Mouse (Mus musculus): Measurements from ENCODE around the gene Ankrd55.
"Not testable (repeated sequence)": the region's sequence is repeated elsewhere in the genome, so short reads cannot be mapped to it uniquely, and the experiment has no call there.

The Ankrd55 gene

DNA sequence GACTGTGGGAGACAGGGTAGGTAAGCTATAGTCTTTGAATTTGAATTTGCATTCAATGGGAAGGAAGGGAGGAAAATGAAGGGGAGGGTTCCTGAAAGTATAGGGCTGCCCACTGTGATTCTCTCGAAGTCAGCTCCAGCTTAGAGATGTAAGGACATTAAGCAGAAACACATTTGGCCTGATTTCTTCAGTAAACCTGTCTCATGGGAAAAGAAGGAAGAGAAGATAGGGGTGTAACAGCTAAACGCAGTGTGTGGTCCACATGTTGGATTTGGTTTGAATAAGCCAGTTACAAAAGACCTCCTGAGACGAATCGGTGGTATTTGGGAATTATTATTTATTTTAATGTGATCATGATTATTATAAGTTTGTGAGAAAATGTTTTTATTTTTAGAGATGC, 120.5 kb downstream of the Ankrd55 start:
- no peak for DNase-seq (ENCODE audit: inconsistent age in 2 of 2, low spot score in 1 of 2)

DNA sequence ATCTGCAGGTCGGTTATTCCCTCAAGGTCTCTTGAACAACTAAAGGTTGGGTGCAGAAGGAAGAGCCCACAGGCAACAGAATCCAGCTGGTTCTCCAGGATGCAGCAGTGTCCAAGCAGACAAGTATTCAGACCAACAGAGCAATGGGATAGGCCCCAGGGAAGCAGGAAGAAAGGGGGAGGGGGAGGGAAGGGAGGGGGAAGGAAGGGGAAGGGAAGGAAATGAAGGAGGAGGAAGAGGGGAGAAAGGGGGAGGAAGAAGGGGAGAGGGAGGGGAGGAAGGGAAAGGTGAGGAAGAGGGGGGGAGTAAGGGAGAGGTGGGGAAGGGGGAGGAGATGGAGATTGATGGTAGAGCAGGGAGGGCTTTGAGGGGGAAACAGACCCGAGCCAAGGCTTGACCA, 121.1 kb downstream of the Ankrd55 start:
- no peak for DNase-seq (ENCODE audit: inconsistent age in 2 of 2, low spot score in 1 of 2)

DNA sequence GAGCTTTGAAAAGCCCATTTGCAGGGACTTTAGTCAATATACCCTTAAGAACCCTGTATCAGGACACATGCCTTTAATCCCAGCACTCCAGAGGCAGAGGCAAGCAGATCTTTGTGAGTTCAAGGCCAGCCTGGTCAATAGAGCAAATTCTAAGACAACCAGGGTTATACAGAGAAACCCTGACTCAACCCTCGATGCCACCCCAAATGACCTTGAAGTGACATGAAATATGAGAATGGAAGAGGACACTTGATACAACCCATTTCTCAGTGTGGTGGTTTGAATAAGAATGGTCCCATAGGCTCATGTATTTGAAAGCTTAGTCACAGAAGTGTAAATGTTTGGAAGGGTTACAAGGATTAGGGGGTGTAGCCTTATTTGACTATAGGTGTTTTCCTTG, 121.6 kb downstream of the Ankrd55 start:
- no peak for DNase-seq (ENCODE audit: inconsistent age in 2 of 2, low spot score in 1 of 2)

DNA sequence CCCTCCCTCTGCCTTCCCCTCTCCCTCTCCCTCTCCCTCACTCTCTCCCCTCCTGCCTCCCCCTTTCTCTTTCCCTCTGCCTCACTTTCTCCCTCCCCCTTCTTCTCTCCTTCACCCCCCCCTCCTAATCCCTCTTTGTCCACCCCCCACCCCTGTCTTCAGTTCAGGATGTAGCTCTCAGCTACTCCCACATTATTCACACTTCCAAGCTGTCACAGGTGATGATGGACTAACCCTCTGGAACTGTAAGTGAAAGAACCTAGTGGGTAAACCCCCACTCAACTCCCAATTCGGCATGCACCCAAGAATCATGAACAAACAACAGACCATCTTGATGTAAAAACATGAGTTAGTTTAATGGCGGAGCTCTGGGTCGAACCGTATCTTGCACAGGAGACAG, 122.2 kb downstream of the Ankrd55 start:
- DNase-seq (ENCODE audit: inconsistent age in 2 of 2, low spot score in 1 of 2): no peak

DNA sequence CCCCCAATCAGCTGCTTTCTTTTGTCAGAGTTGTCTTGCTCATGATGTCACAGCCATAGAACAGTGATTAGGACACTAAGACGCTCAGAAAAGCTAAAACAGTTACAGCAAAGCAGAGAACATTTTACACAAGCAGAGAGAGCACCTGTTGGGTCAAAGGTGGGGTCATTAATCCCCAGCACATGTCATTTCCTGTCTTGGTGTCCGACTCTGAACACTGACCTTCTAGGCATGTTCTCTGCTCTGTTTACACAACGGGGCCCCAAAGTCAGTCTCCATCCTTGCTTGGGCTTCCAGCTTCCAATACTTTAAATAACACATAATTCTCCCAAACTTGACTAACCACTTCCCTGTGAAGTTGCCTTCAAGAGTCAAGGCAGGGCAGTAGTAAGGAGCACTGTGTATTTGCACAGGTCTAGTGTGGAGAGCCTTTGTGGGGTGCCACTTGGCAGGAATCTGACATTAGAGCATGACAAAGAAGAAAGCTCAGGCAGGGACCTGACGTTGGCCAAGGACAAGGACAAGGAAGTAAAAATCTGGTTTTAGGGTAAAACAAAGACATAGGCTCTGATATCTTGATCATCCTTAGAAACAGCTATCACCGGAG, 123.1 kb downstream of the Ankrd55 start:
- DNase-seq (ENCODE audit: inconsistent age in 2 of 2, low spot score in 1 of 2): no peak

DNA sequence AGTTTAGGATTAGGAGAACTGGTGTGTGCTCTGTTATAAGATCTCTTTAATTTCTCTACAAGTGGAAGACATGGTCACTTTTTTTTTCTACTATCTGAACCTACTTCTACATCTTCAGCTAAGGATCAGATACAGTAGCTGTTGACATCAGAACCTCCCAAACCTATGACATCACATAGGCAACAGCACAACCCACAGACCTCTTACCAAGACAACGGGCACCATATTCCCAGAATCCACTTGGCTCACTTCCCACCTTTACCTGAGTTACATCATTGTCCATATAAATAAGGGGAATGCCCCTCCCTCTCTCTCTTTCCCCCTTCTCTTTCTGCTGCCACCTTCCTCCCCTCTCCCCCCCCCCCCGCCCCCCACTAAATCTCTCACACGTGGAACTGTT, 124.0 kb downstream of the Ankrd55 start:
- no peak for DNase-seq (ENCODE audit: inconsistent age in 2 of 2, low spot score in 1 of 2)

DNA sequence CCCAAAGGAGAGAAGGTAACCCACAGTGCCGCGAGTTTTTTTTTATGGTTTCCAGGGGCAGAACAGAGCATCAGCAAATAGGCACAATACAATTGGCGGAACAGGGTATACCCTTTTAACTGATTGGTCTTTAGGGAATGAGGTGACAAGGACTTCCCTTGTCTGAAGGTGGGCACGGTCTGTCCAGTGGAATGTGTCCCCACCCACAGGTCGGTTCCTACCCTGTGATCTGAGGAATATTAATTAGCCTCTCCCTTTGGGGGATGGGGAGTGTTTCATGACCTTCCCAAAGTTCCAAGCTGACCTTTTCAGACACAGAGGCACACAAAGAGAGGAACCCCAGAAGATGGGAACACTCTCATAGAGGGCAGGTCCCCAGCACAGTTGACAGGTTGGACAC, 124.6 kb downstream of the Ankrd55 start:
- no peak for DNase-seq (ENCODE audit: inconsistent age in 2 of 2, low spot score in 1 of 2)

DNA sequence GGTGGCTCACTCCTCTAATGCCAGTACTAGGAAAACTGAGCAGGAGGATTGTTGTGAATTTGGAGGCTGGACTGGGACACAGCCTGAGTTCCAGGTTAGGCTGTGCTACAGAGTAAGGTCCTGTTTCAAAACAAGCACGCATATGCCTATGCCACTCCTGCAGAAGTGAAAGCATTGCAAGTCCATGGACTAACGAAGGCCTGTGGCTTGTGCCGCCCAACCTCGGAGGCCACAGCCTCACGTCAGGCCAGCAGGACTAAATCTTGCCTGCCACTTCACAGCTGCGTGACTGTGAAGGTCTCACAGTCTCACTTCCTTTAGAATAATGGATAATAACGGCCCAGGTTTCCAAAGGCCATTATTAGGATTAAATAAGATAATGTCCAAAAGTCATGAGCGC, 125.4 kb downstream of the Ankrd55 start:
- DNase-seq (ENCODE audit: inconsistent age in 2 of 2, low spot score in 1 of 2): no peak

DNA sequence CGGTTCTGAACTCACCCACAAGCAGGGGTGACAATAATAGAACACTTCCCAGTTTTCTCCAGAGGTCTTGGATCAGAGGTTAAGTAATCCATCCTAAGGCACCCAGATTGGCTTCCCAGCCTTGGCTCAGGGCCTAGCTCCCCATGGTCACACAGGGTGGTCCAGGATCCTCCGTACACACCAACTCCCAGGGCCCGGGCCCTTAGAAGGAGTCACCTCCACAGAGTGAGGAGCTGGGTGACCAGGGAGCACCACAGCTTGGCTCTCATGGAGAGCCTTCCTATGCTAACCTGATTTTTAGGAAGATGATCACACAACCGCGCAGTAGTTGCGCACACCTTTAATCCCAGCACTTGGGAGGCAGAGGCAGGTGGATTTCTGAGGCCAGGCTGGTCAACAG, 127.6 kb downstream of the Ankrd55 start:
- DNase-seq (ENCODE audit: inconsistent age in 2 of 2, low spot score in 1 of 2): no peak

DNA sequence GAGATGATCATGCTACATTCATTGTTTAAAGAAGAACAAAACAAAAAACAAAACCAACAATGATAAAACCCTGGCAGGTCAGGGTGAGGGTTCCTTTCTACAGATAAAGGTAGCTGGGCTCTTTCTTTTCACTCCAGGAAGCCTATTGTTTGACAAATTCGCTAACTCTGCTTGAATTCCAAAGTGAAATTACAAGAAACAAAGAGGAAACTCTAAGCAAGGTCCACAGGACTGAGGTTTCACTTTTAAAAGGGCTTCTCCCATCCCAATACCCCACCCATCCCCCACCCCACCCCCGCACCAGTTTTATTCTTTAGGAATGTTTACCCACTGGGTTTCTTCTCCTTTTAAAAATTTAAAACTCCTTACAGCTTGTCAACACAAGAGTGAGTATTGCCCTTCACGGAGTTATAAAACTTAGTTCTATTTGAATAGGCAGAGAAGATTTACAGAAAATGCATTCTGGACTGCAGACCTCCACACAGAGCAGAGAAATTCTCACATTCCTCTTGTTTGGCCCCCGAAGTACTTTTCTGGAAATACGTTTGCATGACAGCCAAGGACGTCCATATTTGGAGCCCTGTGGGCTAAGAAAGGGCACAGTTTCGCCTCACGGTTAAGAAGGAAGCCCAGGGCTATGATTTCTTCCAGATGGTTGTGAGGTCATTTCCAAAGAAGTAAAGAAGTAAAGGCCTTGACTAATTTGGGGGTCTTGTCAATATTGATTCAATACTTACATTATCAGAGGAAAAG, 128.3 kb downstream of the Ankrd55 start:
- no peak for DNase-seq (ENCODE audit: inconsistent age in 2 of 2, low spot score in 1 of 2)

DNA sequence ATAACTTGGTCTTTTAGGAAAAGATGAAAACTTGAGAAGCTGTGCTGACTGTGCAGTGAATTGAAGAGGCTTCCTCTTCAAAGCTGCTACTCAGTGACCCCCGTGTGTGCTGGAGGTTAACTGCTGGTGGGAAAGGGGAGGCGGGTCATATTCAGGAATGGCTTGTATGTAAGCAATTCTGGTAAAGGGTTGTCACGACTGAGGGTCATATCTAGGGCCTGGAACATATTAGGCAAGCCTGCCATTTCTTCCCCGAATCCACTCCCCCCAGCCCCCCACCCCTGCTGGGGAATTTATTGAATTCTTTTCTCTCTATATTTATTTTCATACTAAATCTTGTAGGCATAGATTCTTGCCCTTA, 128.9 kb downstream of the Ankrd55 start:
- no peak for DNase-seq (ENCODE audit: inconsistent age in 2 of 2, low spot score in 1 of 2)

DNA sequence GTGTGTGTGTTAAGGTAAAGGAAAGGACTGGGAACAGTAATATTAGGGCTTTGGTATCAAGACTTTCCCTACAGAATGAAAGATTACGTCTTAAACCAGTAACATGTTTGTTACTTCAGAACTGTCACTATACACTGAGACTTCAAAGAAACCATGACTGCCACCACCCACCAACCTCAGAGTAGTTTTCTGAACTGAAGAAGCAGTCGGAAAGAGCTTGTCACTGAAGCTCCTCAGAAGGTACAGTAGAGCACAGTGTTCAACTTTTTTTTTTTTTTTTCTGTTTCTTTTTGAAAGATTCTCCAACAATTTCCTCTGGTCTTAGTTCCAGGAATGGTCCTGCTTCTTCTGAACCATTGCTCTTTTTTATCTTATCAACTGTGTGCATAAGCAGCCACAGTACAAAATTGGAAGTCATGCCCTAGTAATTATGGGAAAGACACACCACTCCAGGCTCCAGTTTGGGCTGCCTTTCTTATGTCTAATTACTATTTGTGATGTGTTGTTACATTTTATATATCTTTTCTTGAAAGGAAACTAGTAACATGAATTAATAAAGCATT, 129.7 kb downstream of the Ankrd55 start:
- DNase-seq (ENCODE audit: inconsistent age in 2 of 2, low spot score in 1 of 2): no peak

DNA sequence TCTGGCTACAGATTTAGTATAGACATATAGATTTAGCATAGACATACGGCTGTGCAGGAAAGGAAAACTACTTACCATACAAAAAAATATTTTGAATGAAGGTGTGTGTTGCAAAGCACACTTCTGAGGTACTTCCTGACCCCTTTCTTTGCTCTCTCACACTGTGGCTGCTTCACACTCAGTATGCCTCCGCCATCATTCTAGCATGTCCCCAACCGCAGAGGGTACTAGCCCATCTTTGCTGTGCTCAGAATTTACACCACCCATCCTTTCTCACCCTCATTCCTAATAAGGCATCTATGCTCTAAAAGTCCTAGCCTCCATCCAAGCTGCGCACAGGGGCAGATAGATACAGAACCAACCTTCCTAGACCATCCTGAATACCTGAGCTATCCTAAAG, 130.3 kb downstream of the Ankrd55 start:
- no peak for DNase-seq (ENCODE audit: inconsistent age in 2 of 2, low spot score in 1 of 2)

DNA sequence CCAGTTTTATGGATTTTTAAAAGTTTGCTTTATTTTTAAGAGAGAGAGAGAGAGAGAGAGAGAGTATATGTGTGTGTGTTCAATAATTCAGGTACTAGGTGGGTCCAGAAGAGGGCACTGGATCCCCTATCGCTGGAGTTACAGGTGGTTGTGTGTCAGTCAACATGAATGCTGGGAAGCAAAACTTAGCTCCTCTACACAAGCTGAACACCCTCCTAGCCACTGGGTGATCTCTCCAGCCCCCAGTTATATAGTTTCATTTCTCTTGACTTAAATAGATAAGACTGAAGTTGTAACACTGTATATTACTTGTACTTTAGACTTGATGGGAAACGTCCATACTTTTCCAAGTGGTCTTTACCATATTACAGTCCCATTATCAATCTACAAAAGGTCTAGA, 136.0 kb downstream of the Ankrd55 start:
- DNase-seq (ENCODE audit: inconsistent age in 2 of 2, low spot score in 1 of 2): peak in 1 of 2 experiments; percentile 62

DNA sequence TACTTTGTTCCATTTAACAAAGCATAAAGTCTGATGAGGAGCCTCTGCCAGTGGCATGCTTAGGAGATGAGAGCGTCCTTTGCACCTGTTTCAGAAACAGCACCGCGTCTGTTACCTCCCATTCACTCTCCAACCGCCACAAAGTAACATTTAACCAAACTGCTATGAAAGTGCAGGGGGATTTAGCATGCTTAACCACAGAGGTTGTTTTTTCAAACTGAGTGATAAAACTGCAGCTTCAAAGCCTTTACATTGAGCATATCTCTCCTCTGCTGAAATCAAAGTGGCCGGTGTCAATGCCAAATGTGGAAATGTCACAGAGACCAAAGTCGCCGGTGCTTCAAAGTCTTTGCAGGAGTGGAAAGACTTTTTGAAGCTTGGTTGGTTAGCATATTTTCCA, 136.4 kb downstream of the Ankrd55 start:
- peak; percentile 57 to 86 for DNase-seq (ENCODE audit: inconsistent age in 2 of 2, low spot score in 1 of 2)

DNA sequence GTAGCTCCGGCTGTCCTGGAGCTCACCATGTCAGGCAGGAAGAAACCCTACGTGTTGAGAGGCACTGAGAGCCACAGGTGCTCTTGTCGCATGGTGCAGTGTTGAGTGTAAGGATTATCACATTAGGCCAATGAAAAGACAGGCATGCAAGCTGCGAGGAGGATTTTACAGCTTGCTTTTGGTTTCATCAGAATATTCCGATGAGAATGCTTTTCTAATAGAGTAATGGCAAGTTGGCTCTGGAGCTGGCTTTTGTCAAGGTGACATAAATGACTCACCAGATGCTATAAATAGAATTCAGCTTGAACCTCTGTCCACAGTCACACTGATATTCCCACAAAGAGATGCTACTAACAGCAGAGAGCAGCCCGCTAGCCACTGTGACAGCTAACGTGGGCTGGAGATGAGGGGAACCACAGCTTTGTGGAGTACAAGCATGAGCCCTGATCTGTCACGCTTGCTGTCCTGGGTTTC, 137.0 kb downstream of the Ankrd55 start:
- DNase-seq (ENCODE audit: inconsistent age in 2 of 2, low spot score in 1 of 2): peak; percentile 58 to 90

DNA sequence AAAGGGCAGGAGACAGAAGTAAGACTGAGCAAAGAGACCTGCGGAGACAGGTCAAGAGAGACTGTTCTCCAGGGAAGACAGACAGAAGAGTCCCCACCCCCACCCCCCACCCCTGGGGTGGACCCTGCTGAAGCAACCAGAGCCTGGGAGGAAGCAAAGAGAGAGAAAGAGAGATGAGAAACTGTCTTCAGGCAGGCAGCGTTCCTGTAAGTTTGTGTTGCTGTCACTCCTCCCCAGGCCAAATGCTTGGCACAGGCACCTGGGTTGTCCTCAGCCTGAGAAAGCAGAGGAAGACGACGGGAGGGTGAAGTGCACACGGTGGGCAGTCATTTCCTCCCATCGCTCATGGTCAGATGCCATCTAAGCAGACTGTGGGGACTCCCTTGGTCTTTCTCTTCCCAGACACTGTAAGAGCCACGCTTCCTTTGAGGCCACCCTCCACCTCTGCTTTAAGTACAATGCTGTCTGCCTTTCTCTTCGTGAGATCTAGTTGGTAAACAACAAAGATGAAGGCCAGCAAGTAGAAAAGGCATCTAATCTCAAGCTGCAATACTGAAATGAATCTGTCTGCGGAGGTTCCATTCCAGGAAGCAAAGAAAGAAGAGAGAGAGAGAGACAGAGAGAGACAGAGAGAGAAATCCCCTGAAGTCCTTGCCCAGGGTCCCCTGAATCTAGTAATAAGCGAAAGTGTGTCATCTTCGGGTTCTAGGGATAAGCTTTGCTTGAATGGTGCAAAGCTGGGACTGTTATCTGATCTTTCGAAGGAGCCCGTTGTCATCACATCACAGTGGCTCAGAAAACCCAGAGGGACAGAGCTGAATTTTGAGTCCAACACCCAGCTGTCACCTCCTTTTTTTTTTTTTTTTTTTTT, 138.2 kb downstream of the Ankrd55 start:
- DNase-seq (ENCODE audit: inconsistent age in 2 of 2, low spot score in 1 of 2): peak in 1 of 2 experiments; percentile 33

DNA sequence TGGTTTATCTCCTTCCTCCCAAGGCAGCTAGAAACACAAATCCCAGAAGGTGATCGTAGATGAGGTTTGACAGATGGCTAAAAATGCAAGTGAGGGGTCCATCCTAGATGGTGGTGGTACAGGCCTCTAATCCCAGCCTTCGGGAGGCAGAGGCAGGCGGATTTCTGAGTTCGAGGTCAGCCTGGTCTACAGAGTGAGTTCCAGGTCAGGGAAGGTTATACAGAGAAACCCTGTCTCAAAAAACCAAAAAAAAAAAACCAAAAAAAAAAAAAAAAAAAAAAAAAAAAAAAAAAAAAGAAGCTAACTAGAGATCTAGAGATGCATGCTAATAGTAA, 138.9 kb downstream of the Ankrd55 start:
- not testable (repeated sequence) for DNase-seq (ENCODE audit: inconsistent age in 2 of 2, low spot score in 1 of 2)

DNA sequence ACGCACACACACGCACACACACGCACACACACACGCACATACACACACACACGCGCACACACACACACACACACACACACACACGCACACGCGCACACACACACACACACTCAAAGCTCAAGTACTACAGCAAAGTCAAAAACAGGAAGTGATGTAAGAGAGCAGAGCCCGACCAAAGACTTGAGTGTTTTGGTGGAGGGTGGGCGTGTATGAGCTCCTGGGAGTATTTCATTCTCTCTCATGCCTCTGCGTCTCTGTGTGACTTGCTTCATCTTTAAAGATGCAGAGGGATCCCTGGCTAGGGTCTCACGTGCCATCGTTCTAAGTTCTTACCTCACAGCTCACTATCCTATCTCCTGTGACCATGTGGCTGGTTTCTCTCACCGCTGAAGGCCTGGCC, 139.3 kb downstream of the Ankrd55 start:
- no peak for DNase-seq (ENCODE audit: inconsistent age in 2 of 2, low spot score in 1 of 2)

DNA sequence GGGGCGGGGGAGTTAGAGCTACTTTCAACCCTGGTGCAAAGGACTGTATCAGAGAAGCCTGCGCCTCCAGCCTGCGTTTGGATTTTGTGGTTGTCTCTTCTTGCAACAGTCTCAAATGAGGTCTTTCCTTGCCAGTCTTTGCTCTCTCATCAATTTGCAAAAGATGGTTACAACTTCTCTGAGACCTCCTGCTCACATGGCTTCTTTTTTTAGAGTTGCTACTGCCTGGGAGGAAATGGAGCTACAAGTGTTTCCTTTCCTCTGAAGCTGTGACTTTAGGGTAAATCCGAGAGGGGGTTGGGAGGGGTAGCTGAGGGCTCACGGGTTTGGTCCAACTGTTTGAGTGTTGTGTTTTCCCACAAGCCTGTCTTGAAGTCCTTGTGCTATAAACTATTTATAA, 145.0 kb downstream of the Ankrd55 start:
- DNase-seq (ENCODE audit: inconsistent age in 2 of 2, low spot score in 1 of 2): no peak
